Mouse (Mus musculus) thymus, adult 18-20 months (tissue): Measurements from ENCODE around the gene Larp7.

ENCODE experiments used
- DNase-seq, 2 experiments: peaks; one replicate each; pipeline ENCODE4 v3.0.0; 2022; ENCODE audit warnings: mixed read lengths in 2 of 2

The Larp7 gene

GRCm38 (mm10) chr3:127511786-127512746 lies 41.1 kb downstream of the Larp7 start:
- DNase-seq = no peak

DNA sequence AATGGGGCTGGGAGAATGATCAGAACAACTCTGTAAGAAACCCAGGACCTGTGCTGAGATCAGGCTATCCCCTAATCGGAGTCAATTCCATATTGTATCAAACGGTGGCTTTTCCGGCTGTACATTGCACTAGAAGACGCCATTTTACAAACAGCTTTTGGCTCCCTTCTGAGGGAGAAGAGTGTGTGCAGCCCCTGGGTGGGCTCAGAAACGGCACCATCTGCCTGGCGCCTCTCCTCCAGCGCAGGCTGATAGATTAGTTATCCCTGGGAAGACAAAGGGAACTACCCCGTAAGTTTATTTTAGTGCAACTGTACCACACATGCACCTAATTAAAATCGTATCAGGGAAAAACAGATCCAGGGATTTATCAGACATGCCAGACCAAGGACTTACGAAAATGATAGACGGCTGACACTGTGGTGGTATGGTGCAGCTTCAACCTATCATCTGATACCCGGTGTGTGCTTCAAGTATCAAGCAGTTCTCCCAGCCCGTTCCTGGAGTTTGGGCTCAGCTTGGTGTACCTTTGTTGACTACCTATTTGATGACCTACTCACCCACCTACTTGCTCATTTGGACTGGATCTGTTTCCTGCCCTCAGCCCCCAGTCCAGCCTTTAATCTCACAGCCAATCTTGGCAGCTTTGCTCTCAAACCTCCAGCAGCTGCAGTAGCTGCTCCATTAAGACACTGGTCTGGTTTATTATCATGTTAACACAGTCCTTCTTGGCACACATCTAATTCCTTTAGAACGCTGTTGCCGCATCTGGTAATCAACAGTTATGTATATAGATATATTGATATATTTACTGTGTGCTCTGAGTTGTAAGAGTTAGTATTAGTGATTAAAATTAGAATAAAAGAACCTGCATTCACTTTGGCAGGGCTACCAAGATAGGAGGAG lies 45.0 kb downstream of the Larp7 start:
- no peak for DNase-seq

- DNase-seq = no peak
These were observed 54.3 kb downstream of the Larp7 start, which contains the start of gene Ank2 for GRCm38 (mm10) chr3:127498742-127499400. TSS of gene Ank2 (minus strand) at chr3:127499350.

DNA sequence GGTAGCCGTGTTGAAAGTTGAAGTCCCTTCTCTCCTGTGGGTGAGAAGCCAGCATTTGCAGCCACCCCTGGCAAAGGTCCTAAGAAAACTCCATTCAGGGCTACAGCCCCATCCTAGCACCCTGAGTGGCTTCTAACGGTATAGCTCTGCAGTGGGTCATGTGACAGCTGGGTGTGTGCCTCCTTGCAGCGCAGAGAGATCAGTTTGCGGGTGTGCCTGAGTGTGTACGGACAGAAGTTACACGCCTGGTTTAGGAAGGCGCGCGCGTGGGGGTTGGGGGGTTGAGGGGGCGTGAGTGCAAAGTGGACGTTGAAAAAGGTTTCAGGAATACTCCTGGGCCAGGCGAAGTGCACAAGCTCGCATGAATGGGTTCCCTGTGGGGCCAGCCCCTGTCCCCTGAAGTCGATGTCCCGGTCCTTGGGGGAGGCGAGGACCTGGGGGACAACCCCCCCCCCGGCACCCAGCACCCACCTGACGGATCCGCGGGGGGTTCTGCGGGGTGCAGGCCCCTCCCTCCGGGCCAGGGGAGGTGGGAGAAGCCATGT lies 54.9 kb downstream of the Larp7 start:
- DNase-seq = no peak

DNA sequence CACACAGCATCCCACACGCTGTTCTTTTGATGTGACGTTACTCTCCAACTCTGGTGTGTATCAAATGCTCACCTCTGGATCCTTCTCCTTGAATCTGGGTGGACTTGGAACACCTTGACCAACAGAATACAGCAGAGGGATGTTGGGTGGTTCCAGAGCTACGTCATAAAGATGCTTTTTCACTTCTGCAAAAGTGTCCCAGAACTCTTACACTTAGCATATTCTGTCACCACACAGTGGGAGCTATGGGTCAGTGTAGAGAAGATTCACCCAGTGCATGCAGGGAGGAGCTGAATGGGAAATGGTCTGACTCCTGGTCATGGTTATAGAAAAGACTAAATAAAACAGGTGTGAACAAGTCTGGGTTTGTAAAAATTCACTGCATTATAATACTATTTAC lies 60.5 kb downstream of the Larp7 start:
- no peak for DNase-seq

DNA sequence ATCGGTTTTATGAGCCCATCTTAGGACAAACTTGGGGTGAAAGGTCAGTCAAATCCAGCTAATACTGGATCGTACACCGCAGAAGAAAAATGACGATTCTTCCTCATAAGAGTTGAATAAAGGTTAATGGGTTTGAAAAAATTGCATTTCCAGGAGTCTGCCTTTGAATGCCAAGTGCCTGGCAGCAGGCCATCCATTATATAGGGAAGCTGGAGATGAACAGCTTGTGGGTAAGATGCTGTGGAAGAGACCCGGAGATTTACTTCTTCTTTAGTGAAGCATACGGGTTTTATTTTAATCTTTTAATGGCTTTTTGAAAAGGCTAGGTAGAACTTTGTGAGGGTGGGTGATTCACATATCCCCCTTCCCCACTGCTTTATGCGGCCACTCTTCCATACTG lies 65.8 kb downstream of the Larp7 start:
- DNase-seq = no peak
